Mouse (Mus musculus): ENCODE measurements at regions not wholly inside any gene's neighbourhood (a gene's known extent, or its start where the extent isn't known, plus 50 kb on each side); places are given as distances from the start of the nearest gene placed in this dataset.

DNA sequence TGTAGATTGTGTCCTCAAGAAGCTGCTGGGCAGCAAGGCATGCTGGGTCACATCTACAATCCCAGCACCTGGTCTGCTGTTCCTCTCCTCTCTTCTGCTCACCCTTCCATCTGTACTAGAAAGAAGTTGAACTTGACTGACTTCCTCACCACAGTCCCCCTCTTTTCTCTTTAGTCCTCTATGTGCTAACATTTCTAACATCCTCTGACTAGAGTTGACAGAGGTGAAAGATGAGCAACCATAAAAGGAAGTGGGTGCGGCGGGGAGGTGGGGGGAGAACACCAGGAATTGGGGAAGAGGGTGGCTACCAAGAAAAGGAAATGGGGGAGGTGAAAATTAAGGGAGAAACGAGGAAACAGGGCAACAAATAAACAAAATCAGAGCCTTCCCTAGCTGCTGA is 319.3 kb downstream of the Insc start:
- no peak overlapping the region for H3K27ac ChIP-seq (ENCODE audit: low read length)
- no peaks in the 10 kb centered on the region for H3K27me3 ChIP-seq (replicated peaks; ENCODE audit: insufficient read depth, low read length)
- DNase-seq (ENCODE audit: low spot score) (no peak), ATAC-seq (no peak)
- WGBS = 45% methylated on average over 3 of the region's 3 CpGs
- no peak overlapping the region for H3K4me3 ChIP-seq (ENCODE audit: low read depth, low read length)
- no peak for TF ChIP-seq CTCF (IDR thresholded peaks at IDR 0.05)
- no peak overlapping the region for H3K4me2 ChIP-seq (replicated peaks; ENCODE audit: low read depth, low read length)
- H3K36me3 ChIP-seq (ENCODE audit: insufficient read depth, low read length) = no peaks in the 10 kb centered on the region
- no peaks in the 10 kb centered on the region for H3K4me1 ChIP-seq (ENCODE audit: insufficient read depth, low read depth, low read length)
- H3K9ac ChIP-seq (replicated peaks; ENCODE audit: low read depth) = no peak overlapping the region
- no peaks in the 10 kb centered on the region for H3K9me3 ChIP-seq (ENCODE audit: low read length)

DNA sequence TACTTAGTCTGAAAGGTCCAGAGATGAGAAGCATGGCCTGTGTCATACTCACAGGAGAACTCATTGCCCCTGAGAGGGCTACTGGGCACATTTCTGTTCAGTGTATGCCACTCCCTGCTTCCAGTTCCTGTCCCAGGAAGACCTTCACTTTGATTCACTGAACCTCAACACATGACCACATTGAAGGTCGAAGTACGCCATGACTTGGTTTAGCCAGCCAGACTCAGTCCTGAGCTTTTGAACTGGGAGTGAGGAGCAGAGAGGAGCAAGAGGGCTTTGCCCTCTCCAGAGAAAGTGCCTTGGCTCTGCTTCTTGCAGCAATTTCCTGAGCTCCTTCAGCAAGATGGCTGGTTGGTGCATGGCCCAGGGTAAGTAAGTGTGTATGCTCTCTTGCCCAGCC is 324.1 kb downstream of the Insc start:
- WGBS = 89% methylated on average over 2 of the region's 2 CpGs
- TF ChIP-seq EP300 (IDR thresholded peaks at IDR 0.05) = no peak
- TF ChIP-seq CTCF (IDR thresholded peaks at IDR 0.05) = no peak
- Histone ChIP-seq H3K4me3 (ENCODE audit: low read depth, low read length) (no peak overlapping the region), H3K4me1 (ENCODE audit: insufficient read depth, low read depth, low read length) (no peaks in the 10 kb centered on the region), H3K9me3 (ENCODE audit: low read length) (no peaks in the 10 kb centered on the region), H3K27ac (ENCODE audit: low read length) (no peak overlapping the region), H3K4me2 (replicated peaks; ENCODE audit: low read depth, low read length) (no peak overlapping the region), H3K9ac (replicated peaks; ENCODE audit: low read depth) (no peak overlapping the region), H3K27me3 (replicated peaks; ENCODE audit: insufficient read depth, low read length) (no peaks in the 10 kb centered on the region), H3K36me3 (ENCODE audit: insufficient read depth, low read length) (no peaks in the 10 kb centered on the region)
- ATAC-seq (no peak), DNase-seq (ENCODE audit: low spot score) (no peak)

DNA sequence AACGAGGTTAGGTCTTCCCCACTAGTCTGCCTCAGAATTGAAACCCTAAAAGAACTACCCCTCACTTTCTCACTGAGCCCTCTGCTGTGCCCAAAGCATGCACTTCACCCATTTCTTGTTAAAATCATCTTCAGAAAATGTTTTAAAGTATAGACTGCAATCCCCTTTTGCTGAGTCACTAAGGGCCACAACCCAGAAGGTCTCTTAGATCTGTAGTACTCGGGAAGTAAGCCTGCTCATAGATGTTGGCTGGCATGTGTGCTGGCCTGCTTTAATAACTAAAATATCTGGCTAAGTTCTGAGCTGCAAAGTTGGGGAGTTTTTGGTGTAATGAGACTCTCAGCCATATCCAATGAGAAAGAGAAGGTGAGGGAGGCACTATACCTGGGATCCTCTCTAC is 329.9 kb downstream of the Insc start:
- Histone ChIP-seq H3K9ac (replicated peaks; ENCODE audit: low read depth) (no peak overlapping the region), H3K27ac (ENCODE audit: low read length) (no peak overlapping the region), H3K36me3 (ENCODE audit: insufficient read depth, low read length) (no peaks in the 10 kb centered on the region), H3K4me3 (ENCODE audit: low read depth, low read length) (no peak overlapping the region), H3K27me3 (replicated peaks; ENCODE audit: insufficient read depth, low read length) (no peaks in the 10 kb centered on the region), H3K9me3 (ENCODE audit: low read length) (no peaks in the 10 kb centered on the region), H3K4me1 (ENCODE audit: insufficient read depth, low read depth, low read length) (no peaks in the 10 kb centered on the region), H3K4me2 (replicated peaks; ENCODE audit: low read depth, low read length) (no peak overlapping the region)
- 61% methylated on average over 2 of the region's 2 CpGs for WGBS
- no peak for ATAC-seq
- DNase-seq (ENCODE audit: low spot score) = no peak
- TF ChIP-seq CTCF (IDR thresholded peaks at IDR 0.05) (no peak), EP300 (IDR thresholded peaks at IDR 0.05) (no peak)

DNA sequence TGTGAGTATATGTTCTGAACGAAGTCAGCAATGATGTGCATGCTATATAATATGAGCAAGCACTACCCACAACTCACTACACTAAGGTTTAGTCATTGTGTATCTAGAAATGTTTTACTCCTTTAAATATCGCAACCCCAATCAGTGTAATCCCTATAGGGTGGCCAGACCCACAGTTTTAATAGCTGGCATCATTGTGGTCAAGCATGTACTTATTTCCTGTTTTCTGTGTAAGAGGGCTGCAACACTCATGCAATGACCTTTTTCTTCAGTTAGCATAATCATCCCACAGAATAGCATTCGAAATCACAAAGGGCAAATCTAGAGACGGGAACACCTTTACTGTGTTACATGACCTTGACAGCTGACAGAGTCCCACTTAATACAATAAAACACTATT is 333.3 kb downstream of the Insc start:
- no peaks in the 10 kb centered on the region for H3K36me3 ChIP-seq (ENCODE audit: insufficient read depth, low read length)
- no peak overlapping the region for H3K4me2 ChIP-seq (replicated peaks; ENCODE audit: low read depth, low read length)
- TF ChIP-seq CTCF (IDR thresholded peaks at IDR 0.05) (no peak), EP300 (IDR thresholded peaks at IDR 0.05) (no peak)
- H3K4me1 ChIP-seq (ENCODE audit: insufficient read depth, low read depth, low read length) = no peaks in the 10 kb centered on the region
- no peak overlapping the region for H3K27ac ChIP-seq (ENCODE audit: low read length)
- H3K4me3 ChIP-seq (ENCODE audit: low read depth, low read length) = no peak overlapping the region
- DNase-seq (ENCODE audit: low spot score) = no peak
- no peak overlapping the region for H3K9ac ChIP-seq (replicated peaks; ENCODE audit: low read depth)
- ATAC-seq = no peak
- no peaks in the 10 kb centered on the region for H3K27me3 ChIP-seq (replicated peaks; ENCODE audit: insufficient read depth, low read length)
- no peaks in the 10 kb centered on the region for H3K9me3 ChIP-seq (ENCODE audit: low read length)
- 84% methylated on average over 4 of the region's 4 CpGs for WGBS

DNA sequence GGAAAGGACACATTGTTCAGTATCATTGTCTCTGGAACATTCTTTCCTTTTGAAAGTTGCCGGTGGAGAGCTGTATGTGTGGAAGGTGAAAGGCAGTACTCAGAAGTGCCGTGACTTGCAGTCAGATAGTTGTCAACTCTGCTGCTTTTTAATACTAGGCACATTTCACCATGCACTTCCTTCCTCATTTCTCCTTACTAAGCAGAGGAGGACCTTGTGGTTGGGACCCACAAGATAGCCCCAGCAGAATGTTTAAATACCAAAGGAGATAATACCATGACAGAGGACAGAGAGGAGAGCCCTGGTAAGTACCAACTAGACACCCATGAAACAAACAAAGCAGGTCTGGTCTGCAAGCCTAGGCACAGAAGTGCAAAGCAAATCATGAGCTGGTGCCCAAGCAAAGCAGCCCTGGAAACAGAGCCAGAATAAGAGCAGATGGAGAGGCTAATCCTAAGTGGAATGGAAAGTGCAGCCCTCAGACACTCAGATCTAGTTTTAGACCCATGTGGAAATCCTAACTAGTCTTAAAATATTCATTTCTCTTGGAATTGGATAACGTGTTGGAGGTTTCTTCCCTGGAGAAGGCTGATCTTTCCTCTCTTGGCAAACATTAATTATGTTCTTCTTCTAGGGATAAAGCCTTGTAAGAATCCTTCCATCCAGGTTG is 341.4 kb downstream of the Insc start:
- no peaks in the 10 kb centered on the region for H3K27me3 ChIP-seq (replicated peaks; ENCODE audit: insufficient read depth, low read length)
- DNase-seq (ENCODE audit: low spot score) (no peak), ATAC-seq (no peak)
- H3K9ac ChIP-seq (replicated peaks; ENCODE audit: low read depth) = no peak overlapping the region
- no peaks in the 10 kb centered on the region for H3K4me1 ChIP-seq (ENCODE audit: insufficient read depth, low read depth, low read length)
- no peak overlapping the region for H3K4me2 ChIP-seq (replicated peaks; ENCODE audit: low read depth, low read length)
- TF ChIP-seq EP300 (IDR thresholded peaks at IDR 0.05) (no peak), CTCF (IDR thresholded peaks at IDR 0.05) (no peak)
- no peaks in the 10 kb centered on the region for H3K36me3 ChIP-seq (ENCODE audit: insufficient read depth, low read length)
- H3K9me3 ChIP-seq (ENCODE audit: low read length) = no peaks in the 10 kb centered on the region
- H3K4me3 ChIP-seq (ENCODE audit: low read depth, low read length) = no peak overlapping the region
- 70% methylated on average over 3 of the region's 3 CpGs for WGBS
- H3K27ac ChIP-seq (ENCODE audit: low read length) = no peak overlapping the region

- no peaks in the 10 kb centered on the region for H3K36me3 ChIP-seq (ENCODE audit: insufficient read depth, low read length)
- ATAC-seq = no peak
- H3K4me2 ChIP-seq (replicated peaks; ENCODE audit: low read depth, low read length) = no peak overlapping the region
- H3K9ac ChIP-seq (replicated peaks; ENCODE audit: low read depth) = no peak overlapping the region
- no peaks in the 10 kb centered on the region for H3K4me1 ChIP-seq (ENCODE audit: insufficient read depth, low read depth, low read length)
- H3K27ac ChIP-seq (ENCODE audit: low read length) = no peak overlapping the region
- TF ChIP-seq CTCF (IDR thresholded peaks at IDR 0.05) (no peak), EP300 (IDR thresholded peaks at IDR 0.05) (no peak)
- H3K27me3 ChIP-seq (replicated peaks; ENCODE audit: insufficient read depth, low read length) = no peaks in the 10 kb centered on the region
- H3K4me3 ChIP-seq (ENCODE audit: low read depth, low read length) = no peak overlapping the region
- no peak for DNase-seq (ENCODE audit: low spot score)
- no peaks in the 10 kb centered on the region for H3K9me3 ChIP-seq (ENCODE audit: low read length)
- 36% methylated on average over 4 of the region's 4 CpGs for WGBS
These were observed 343.3 kb downstream of the Insc start for GRCm38 (mm10) chr7:115086542-115087448.
